ENCODE assay signal across 27 mouse cellular contexts in the genomic region with DNA sequence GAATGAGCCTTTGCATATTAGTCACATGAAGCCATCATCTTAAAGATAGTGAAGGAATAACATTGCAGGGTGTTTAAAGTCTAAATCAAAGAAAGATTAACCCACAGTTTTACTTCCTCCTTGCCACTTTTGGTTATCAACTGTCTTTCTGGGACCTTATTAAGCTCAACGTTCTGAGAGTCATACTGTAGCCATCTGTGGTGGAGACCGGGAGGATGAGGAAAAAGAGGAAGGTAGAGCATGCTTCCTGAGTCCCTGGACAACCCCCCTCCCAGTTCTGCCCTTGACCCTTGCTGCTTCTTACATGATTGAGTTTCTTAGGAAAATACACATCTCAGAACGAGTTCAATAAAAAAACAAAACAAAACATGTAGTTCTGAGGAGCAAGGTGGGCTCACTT. TPM values are rescaled to one million over a fixed set of nuclear protein-coding genes. Genes with fewer than 3 reads are reported as not detected.
DNase-seq lines count a peak whose midpoint lies in the region; ATAC-seq and TF ChIP-seq lines count a peak whose summit lies in the region.
"Had no signal": no experiment of that assay in that cellular context is flagged by ENCODE, and none has a peak within 500 bp of the region (broad histone marks: within the 10 kb centered on the region; RNA-seq: fewer than 3 reads in every experiment).

No protein-coding gene starts in this region.

- TF ChIP-seq RAD21 in MEL (IDR thresholded peaks at IDR 0.05; ENCODE audit: low read depth, low read length), result no peak

- H3K27me3 ChIP-seq in MEL (ENCODE audit: control insufficient read depth in 1 of 2, insufficient read depth in 2 of 2, low read length in 2 of 2), result no peaks in the 10 kb centered on the region
- no peaks in the 10 kb centered on the region for H3K27me3 ChIP-seq in embryonic facial prominence, embryonic 10.5 days (replicated peaks; ENCODE audit: low read depth, poor library complexity, severe bottlenecking)
- H3K27me3 ChIP-seq: CH12.LX had no signal

- no peak overlapping the region for H3K27ac ChIP-seq in MEL (ENCODE audit: control insufficient read depth, low read depth, low read length)
- no peak overlapping the region for H3K27ac ChIP-seq in embryonic facial prominence, embryonic 10.5 days (replicated peaks)

- no peaks in the 10 kb centered on the region for H3K4me1 ChIP-seq in MEL (ENCODE audit: control insufficient read depth in 1 of 2, insufficient read depth in 2 of 2, low read length in 2 of 2)
- no peaks in the 10 kb centered on the region for H3K4me1 ChIP-seq in embryonic facial prominence, embryonic 10.5 days

- no peak for TF ChIP-seq EP300 in MEL (IDR thresholded peaks at IDR 0.05; ENCODE audit: low read depth in 1 of 2, low read length in 2 of 2)

- WGBS in embryonic facial prominence, embryonic 10.5 days, result 58% methylated on average over 3 of the region's 3 CpGs

- H3K36me3 ChIP-seq in MEL (ENCODE audit: control insufficient read depth in 1 of 2, insufficient read depth in 2 of 2, low read length in 2 of 2), result no peaks in the 10 kb centered on the region
- H3K36me3 ChIP-seq in embryonic facial prominence, embryonic 10.5 days (replicated peaks), result no peaks in the 10 kb centered on the region
- H3K36me3 ChIP-seq: G1E had no signal

- no peak overlapping the region for H3K4me3 ChIP-seq in MEL (ENCODE audit: control insufficient read depth in 1 of 2, insufficient read depth in 1 of 2, low read depth in 2 of 2, low read length in 2 of 2)
- H3K4me3 ChIP-seq in embryonic facial prominence, embryonic 10.5 days, result no peak overlapping the region

- peak; percentile 10 for DNase-seq in MEL (ENCODE audit: low read depth, low spot score)
- no peak for DNase-seq in embryonic facial prominence, embryonic 10.5 days (ENCODE audit: low spot score)
- no peak for DNase-seq in thymus, postnatal 4 days
- DNase-seq in urinary bladder, postnatal 36 days (ENCODE audit: low spot score in 2 of 2), result no peak
- DNase-seq: adrenal gland, adult 2 months; adrenal gland, adult 8-10 months; adrenal gland, postnatal 10 days; adrenal gland, postnatal 14 days; adrenal gland, postnatal 25 days; adrenal gland, postnatal 36 days; B cell, adult 2 months; cerebellum, adult 11 months; cerebellum, adult 11-12 months; cerebellum, adult 18-20 months had no signal

- no peaks in the 10 kb centered on the region for H3K79me2 ChIP-seq in MEL (ENCODE audit: control insufficient read depth, insufficient read depth, low read length, poor library complexity)

- no peak for TF ChIP-seq POLR2A in MEL (IDR thresholded peaks at IDR 0.05; ENCODE audit: control insufficient read depth in 1 of 2, insufficient read depth in 1 of 2, low read depth in 1 of 2, low read length in 2 of 2, poor library complexity in 1 of 2)

- H3K9ac ChIP-seq in MEL (ENCODE audit: control insufficient read depth, low read depth, low read length, poor library complexity, severe bottlenecking), result no peak overlapping the region

- no peaks in the 10 kb centered on the region for H3K9me3 ChIP-seq in MEL (replicated peaks; ENCODE audit: insufficient read depth, low read length)
- no peaks in the 10 kb centered on the region for H3K9me3 ChIP-seq in embryonic facial prominence, embryonic 10.5 days
- H3K9me3 ChIP-seq: G1E had no signal

- TF ChIP-seq CTCF in MEL (IDR thresholded peaks at IDR 0.05 in 2 of 3, conservative IDR thresholded peaks at IDR 0.05 in 1 of 3; ENCODE audit: control insufficient read depth in 1 of 3, insufficient read depth in 1 of 3, low read depth in 2 of 3, low read length in 3 of 3, poor library complexity in 1 of 3, severe bottlenecking in 1 of 3), result no peak

- ATAC-seq in common myeloid progenitor, adult 5-6 weeks (replicated peaks; ENCODE audit: low read depth, poor library complexity, severe bottlenecking), result peak; percentile 63; the same call in 1 of the 2 replicates
- ATAC-seq in granulocyte monocyte progenitor cell, adult 5-6 weeks (replicated peaks; ENCODE audit: poor library complexity, severe bottlenecking), result peak; percentile 83
- peak; percentile 72 for ATAC-seq in megakaryocyte progenitor cell, adult 5-6 weeks (replicated peaks; ENCODE audit: poor library complexity)
- ATAC-seq in megakaryocyte, adult 5-6 weeks (ENCODE audit: poor library complexity, severe bottlenecking), result no peak
- ATAC-seq: activated CD4-positive, CD25-positive, alpha-beta regulatory T cell, adult 4 months; CD4-positive, CD25-positive, alpha-beta regulatory T cell, adult 4 months; Patski had no signal

TF ChIP-seq in MEL, 35 proteins besides CTCF, POLR2A, EP300 and RAD21:
- TF ChIP-seq GABPA (IDR thresholded peaks at IDR 0.05; ENCODE audit: low read depth, low read length), result no peak

RNA-seq across cellular contexts. Expression of gene Gpr119, which starts 2.6 kb away (rescaled TPM):
- not detected in 2 replicates for total RNA-seq in MEL (2012; rRNA removed)
- polyA plus RNA-seq in MEL (2012; ENCODE audit: insufficient read depth in 1 of 2, insufficient read length in 2 of 2, low read depth in 1 of 2, low replicate concordance in 2 of 2, missing spikeins in 1 of 2), result not detected
- total RNA-seq in common myeloid progenitor, adult 5-6 weeks (2017), result not detected in 2 replicates
- not detected in 2 replicates for total RNA-seq in granulocyte monocyte progenitor cell, adult 5-6 weeks (2014; fragmentation: Nextera tagmentation)
- not detected in 2 replicates for total RNA-seq in granulocyte monocyte progenitor cell, adult 5-6 weeks (2017)
- not detected in 2 replicates for total RNA-seq in megakaryocyte progenitor cell, adult 5-6 weeks (2015)
- total RNA-seq in megakaryocyte progenitor cell, adult 5-6 weeks (2017), result not detected in 2 replicates
- total RNA-seq in megakaryocyte, adult 5-6 weeks (2015), result 0.18 TPM in 1 of 2 replicates, not detected in the other
- total RNA-seq in megakaryocyte, adult 5-6 weeks (2017), result not detected in 2 replicates
- not detected in 2 replicates for polyA plus RNA-seq in embryonic facial prominence, embryonic 10.5 days (2016; fragmentation: Nextera tagmentation; extraction: Ambion mirVana)
- total RNA-seq: adrenal gland, adult 18-20 months; adrenal gland, postnatal 10 days; adrenal gland, postnatal 14 days; CH12.LX; ES-E14; G1E had no signal
- polyA plus RNA-seq: activated CD4-positive, CD25-positive, alpha-beta regulatory T cell, adult 4 months; brain, embryonic 14.5 days; C2C12; CD4-positive, CD25-positive, alpha-beta regulatory T cell, adult 4 months; G1E; Patski had no signal

RNA-seq across cellular contexts. Expression of gene Rbmx2, which starts 23.1 kb away (rescaled TPM):
- total RNA-seq in MEL (2012; rRNA removed), result 18.6 and 21.2 TPM in 2 replicates
- polyA plus RNA-seq in MEL (2012; ENCODE audit: insufficient read depth in 1 of 2, insufficient read length in 2 of 2, low read depth in 1 of 2, low replicate concordance in 2 of 2, missing spikeins in 1 of 2), result 10 to 100 TPM in 1 of 2 experiments, not detected in 1; 17.0 TPM
- total RNA-seq in common myeloid progenitor, adult 5-6 weeks (2017), result 19.5 and 20.4 TPM in 2 replicates
- 15.6 and 17.7 TPM in 2 replicates for total RNA-seq in granulocyte monocyte progenitor cell, adult 5-6 weeks (2014; fragmentation: Nextera tagmentation)
- total RNA-seq in granulocyte monocyte progenitor cell, adult 5-6 weeks (2017), result 21.2 and 23.7 TPM in 2 replicates
- total RNA-seq in megakaryocyte progenitor cell, adult 5-6 weeks (2015), result 17.0 and 20.5 TPM in 2 replicates
- 16.4 and 16.9 TPM in 2 replicates for total RNA-seq in megakaryocyte progenitor cell, adult 5-6 weeks (2017)
- 13.5 and 14.3 TPM in 2 replicates for total RNA-seq in megakaryocyte, adult 5-6 weeks (2015)
- total RNA-seq in megakaryocyte, adult 5-6 weeks (2017), result 12.9 and 15.6 TPM in 2 replicates
- polyA plus RNA-seq in embryonic facial prominence, embryonic 10.5 days (2016; fragmentation: Nextera tagmentation; extraction: Ambion mirVana), result 28.7 and 29.0 TPM in 2 replicates

RNA-seq across cellular contexts. Expression of gene Slc25a14, which starts 48.5 kb away (rescaled TPM):
- 5.9 and 6.9 TPM in 2 replicates for total RNA-seq in MEL (2012; rRNA removed)
- polyA plus RNA-seq in MEL (2012; ENCODE audit: insufficient read depth in 1 of 2, insufficient read length in 2 of 2, low read depth in 1 of 2, low replicate concordance in 2 of 2, missing spikeins in 1 of 2), result 1 to 10 TPM in 1 of 2 experiments, not detected in 1; 5.8 TPM
- 8.6 and 9.0 TPM in 2 replicates for total RNA-seq in common myeloid progenitor, adult 5-6 weeks (2017)
- total RNA-seq in granulocyte monocyte progenitor cell, adult 5-6 weeks (2014; fragmentation: Nextera tagmentation), result 5.3 and 8.3 TPM in 2 replicates
- total RNA-seq in granulocyte monocyte progenitor cell, adult 5-6 weeks (2017), result 8.0 and 8.5 TPM in 2 replicates
- 5.0 and 5.8 TPM in 2 replicates for total RNA-seq in megakaryocyte progenitor cell, adult 5-6 weeks (2015)
- total RNA-seq in megakaryocyte progenitor cell, adult 5-6 weeks (2017), result 6.4 and 8.3 TPM in 2 replicates
- 6.0 and 7.0 TPM in 2 replicates for total RNA-seq in megakaryocyte, adult 5-6 weeks (2015)
- 5.0 and 16.1 TPM in 2 replicates for total RNA-seq in megakaryocyte, adult 5-6 weeks (2017)
- 17.3 and 17.7 TPM in 2 replicates for polyA plus RNA-seq in embryonic facial prominence, embryonic 10.5 days (2016; fragmentation: Nextera tagmentation; extraction: Ambion mirVana)
